Mouse (Mus musculus) heart, embryonic 15.5 days (tissue): ENCODE results near the gene Enpp4. TPM values are rescaled to one million over a fixed set of nuclear protein-coding genes. Genes with fewer than 3 reads are reported as not detected.

ENCODE experiments used
- ATAC-seq: fragments of 200-750 bp; cut with Nextera tagmentation; replicated peaks from 2 replicates; pipeline ENCODE4 v1.8.0; 2017; ENCODE audit warnings: low read depth, moderate TSS enrichment; ENCODE audit not compliant: insufficient number of reproducible peaks, insufficient read depth, low FRiP score
- H3K27ac ChIP-seq: fragments of 300-500 bp; sonication (generic); 2 replicates; pipeline ENCODE4 v1.5.1; 2015; ENCODE audit warnings: mild to moderate bottlenecking, inconsistent platforms
- H3K27me3 ChIP-seq: fragments of 300-500 bp; sonication (generic); 2 replicates; pipeline ENCODE4 v1.6.1; 2015; ENCODE audit warnings: inconsistent platforms
- H3K36me3 ChIP-seq: fragments of 300-500 bp; sonication (generic); 2 replicates; pipeline ENCODE4 v1.6.1; 2015; ENCODE audit warnings: mild to moderate bottlenecking, inconsistent platforms
- H3K4me1 ChIP-seq: fragments of 300-500 bp; sonication (generic); replicated peaks from 2 replicates; pipeline ENCODE4 v1.6.1; 2015; ENCODE audit warnings: inconsistent platforms
- H3K4me2 ChIP-seq: fragments of 300-500 bp; sonication (generic); 2 replicates; pipeline ENCODE4 v1.6.1; 2015; ENCODE audit warnings: inconsistent platforms, mild to moderate bottlenecking, moderate library complexity
- H3K4me3 ChIP-seq: fragments of 300-500 bp; sonication (generic); 2 replicates; pipeline ENCODE4 v1.5.1; 2015; ENCODE audit warnings: mild to moderate bottlenecking, inconsistent platforms
- H3K9ac ChIP-seq: fragments of 300-500 bp; sonication (generic); 2 replicates; pipeline ENCODE4 v1.6.1; 2015; ENCODE audit warnings: mild to moderate bottlenecking, inconsistent platforms
- H3K9me3 ChIP-seq: fragments of 300-500 bp; sonication (generic); replicated peaks from 2 replicates; pipeline ENCODE4 v1.6.1; 2016; ENCODE audit warnings: inconsistent platforms
- WGBS: fragments of 180-500 bp; shearing (Covaris S2); methylation state at CpG from one replicate; pipeline ENCODE4 v1.1.7; 2015; ENCODE audit warnings: mixed read lengths; 5-methylcytosine and 5-hydroxymethylcytosine counted together
- polyA plus RNA-seq: library from polyadenylated mRNA; unstranded; fragments of >200 nt; fragmentation: Nextera tagmentation; extraction: Ambion mirVana; gene quantifications from 2 replicates; pipeline ENCODE4 v1.2.1, GENCODE M21; 2015

Enpp4 gene
- polyA plus RNA-seq, 1 experiment from 2014 or later = 7.7 TPM

DNA sequence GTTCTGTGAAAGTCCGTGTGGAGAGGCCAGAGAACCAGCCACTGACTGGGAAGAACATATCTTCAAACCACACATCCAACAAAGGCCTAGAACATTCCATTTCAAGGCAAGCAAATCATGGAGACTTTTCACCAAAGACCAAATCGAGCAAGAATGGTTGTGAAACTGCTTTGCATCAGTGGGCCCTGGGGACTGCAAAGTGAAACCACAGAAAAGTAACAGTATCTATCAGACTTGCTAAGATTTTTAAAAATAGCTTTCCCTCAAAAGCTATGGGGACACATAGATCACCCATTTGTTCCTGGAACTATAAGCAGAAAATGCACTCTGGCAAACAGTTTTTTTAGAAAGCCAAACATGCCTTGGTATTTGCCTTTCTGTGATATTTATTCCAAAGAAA, 14.7 kb downstream of the Enpp4 start:
- Histone ChIP-seq H3K9ac (no peak overlapping the region), H3K27me3 (no peaks in the 10 kb centered on the region), H3K4me2 (no peak overlapping the region), H3K9me3 (no peaks in the 10 kb centered on the region), H3K36me3 (no peaks in the 10 kb centered on the region), H3K27ac (no peak overlapping the region), H3K4me3 (no peak overlapping the region), H3K4me1 (no peaks in the 10 kb centered on the region)
- no peak for ATAC-seq
- WGBS = 64% methylated on average over 2 of the region's 2 CpGs

DNA sequence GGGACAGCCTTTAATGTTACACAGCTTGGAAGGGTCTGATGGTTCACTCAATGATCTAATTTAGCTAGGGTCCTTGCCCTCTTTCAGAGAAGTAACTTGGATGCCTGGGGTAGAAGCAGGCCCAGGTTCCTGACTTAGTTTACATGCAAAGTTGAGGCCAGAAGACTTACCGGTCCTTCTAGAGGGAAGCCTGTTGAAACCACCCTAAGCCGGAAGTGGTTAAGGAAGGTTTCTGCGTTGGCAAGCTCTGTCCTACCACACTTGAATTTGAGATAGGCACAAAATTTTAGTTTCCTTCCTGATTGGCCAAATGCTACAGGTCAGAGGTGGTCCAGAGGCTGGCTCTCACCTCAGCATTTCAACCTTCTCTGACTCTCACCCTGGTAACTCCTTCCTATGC, 17.4 kb downstream of the Enpp4 start:
- ATAC-seq = no peak
- H3K4me1 ChIP-seq = no peaks in the 10 kb centered on the region
- H3K4me3 ChIP-seq = no peak overlapping the region
- no peaks in the 10 kb centered on the region for H3K27me3 ChIP-seq
- no peaks in the 10 kb centered on the region for H3K9me3 ChIP-seq
- H3K4me2 ChIP-seq = no peak overlapping the region
- H3K9ac ChIP-seq = no peak overlapping the region
- peaks cover 6% of the 10 kb centered on the region; the same call in 1 of the 2 replicates for H3K36me3 ChIP-seq
- WGBS = 85% methylated on average over 3 of the region's 3 CpGs
- no peak overlapping the region for H3K27ac ChIP-seq

- H3K27me3 ChIP-seq = no peaks in the 10 kb centered on the region
- 86% methylated on average over 4 of the region's 4 CpGs for WGBS
- no peak overlapping the region for H3K4me2 ChIP-seq
- ATAC-seq = no peak
- H3K27ac ChIP-seq = no peak overlapping the region
- peaks cover 6% of the 10 kb centered on the region; the same call in 1 of the 2 replicates for H3K36me3 ChIP-seq
- H3K9ac ChIP-seq = no peak overlapping the region
- H3K4me1 ChIP-seq = 0 out of 2 replicates have a peak, but pooled peaks cover 3% of the 10 kb centered on the region
- no peak overlapping the region for H3K4me3 ChIP-seq
- H3K9me3 ChIP-seq = no peaks in the 10 kb centered on the region
These were observed 22.5 kb downstream of the Enpp4 start for GRCm38 (mm10) chr17:44083156-44083555.

- ATAC-seq = peak; percentile 86
- Histone ChIP-seq H3K4me3 (peak within 1 kb of the TSS; percentile 64), H3K36me3 (no peaks in the 10 kb centered on the region), H3K27ac (peak within 1 kb of the TSS; percentile 63; the same call in 1 of the 2 replicates), H3K27me3 (no peaks in the 10 kb centered on the region), H3K4me1 (peaks cover 9% of the 10 kb centered on the region), H3K4me2 (peak within 1 kb of the TSS; percentile 93), H3K9me3 (no peaks in the 10 kb centered on the region), H3K9ac (peak within 1 kb of the TSS; percentile 62)
- 2% methylated on average over 31 of the region's 31 CpGs for WGBS
These were observed 26.8 kb downstream of the Enpp4 start, which contains the start of gene Enpp5 for GRCm38 (mm10) chr17:44078631-44079350. Gene Enpp5 (plus strand): TSS chr17:44078813.

GRCm38 (mm10) chr17:44077843-44078160, 27.8 kb downstream of the Enpp4 start:
- peaks cover 9% of the 10 kb centered on the region for H3K4me1 ChIP-seq
- WGBS = 61% methylated on average over 2 of the region's 2 CpGs
- H3K27me3 ChIP-seq = no peaks in the 10 kb centered on the region
- H3K4me2 ChIP-seq = no peak overlapping the region
- no peak overlapping the region for H3K4me3 ChIP-seq
- no peak for ATAC-seq
- H3K27ac ChIP-seq = no peak overlapping the region
- H3K9me3 ChIP-seq = no peaks in the 10 kb centered on the region
- H3K9ac ChIP-seq = no peak overlapping the region
- no peaks in the 10 kb centered on the region for H3K36me3 ChIP-seq

- whole genome bisulfite sequencing = 68% methylated on average over 12 of the region's 12 CpGs
- no peak for ATAC-seq
- no peak overlapping the region for H3K9ac ChIP-seq
These were observed 28.3 kb downstream of the Enpp4 start for GRCm38 (mm10) chr17:44077146-44077842.

DNA sequence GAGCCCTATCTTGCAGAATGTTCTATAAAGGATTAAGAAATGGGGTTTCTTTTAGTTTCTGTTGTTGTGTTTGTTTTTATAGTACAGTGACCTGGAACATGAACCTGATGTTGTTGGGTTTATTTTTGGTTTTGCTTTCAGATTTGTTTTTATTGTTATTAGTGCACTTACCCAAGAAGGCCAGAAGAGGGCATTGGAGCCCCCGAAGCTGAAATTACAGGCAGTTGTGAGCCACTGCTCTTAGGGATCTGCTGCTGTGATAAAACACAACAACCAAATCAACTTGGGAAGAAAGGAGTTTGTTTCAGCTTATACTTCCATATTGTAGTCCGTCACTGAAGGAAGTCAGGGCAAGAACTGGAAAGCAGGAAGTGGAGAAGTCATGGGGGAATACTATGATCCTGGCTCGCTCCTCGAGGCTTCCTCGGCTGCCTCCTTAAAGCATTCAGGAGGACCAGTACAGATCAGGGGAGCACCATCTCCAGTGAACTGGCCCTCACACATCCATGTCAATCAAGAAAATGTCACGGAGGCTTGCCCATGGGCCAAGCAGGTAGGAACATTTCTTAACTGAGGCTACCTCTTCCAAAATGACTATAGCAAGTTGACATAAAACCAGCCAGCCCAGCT, 29.4 kb downstream of the Enpp4 start:
- no peak overlapping the region for H3K27ac ChIP-seq
- ATAC-seq = no peak
- no peaks in the 10 kb centered on the region for H3K27me3 ChIP-seq
- 48% methylated on average over 6 of the region's 6 CpGs for WGBS
- H3K4me1 ChIP-seq = peaks cover 9% of the 10 kb centered on the region
- no peaks in the 10 kb centered on the region for H3K9me3 ChIP-seq
- no peak overlapping the region for H3K4me3 ChIP-seq
- H3K36me3 ChIP-seq = no peaks in the 10 kb centered on the region
- H3K4me2 ChIP-seq = no peak overlapping the region
- H3K9ac ChIP-seq = no peak overlapping the region

More at GRCm38 (mm10) chr17:44077146-44077842, 28.3 kb downstream of the Enpp4 start:
- Histone ChIP-seq H3K4me1 (peaks cover 9% of the 10 kb centered on the region), H3K27ac (no peak overlapping the region), H3K9me3 (no peaks in the 10 kb centered on the region), H3K4me3 (no peak overlapping the region), H3K4me2 (no peak overlapping the region), H3K36me3 (no peaks in the 10 kb centered on the region), H3K27me3 (no peaks in the 10 kb centered on the region)

- Histone ChIP-seq H3K36me3 (no peaks in the 10 kb centered on the region), H3K27ac (no peak overlapping the region), H3K4me1 (peaks cover 9% of the 10 kb centered on the region), H3K4me3 (no peak overlapping the region), H3K4me2 (no peak overlapping the region), H3K9ac (no peak overlapping the region), H3K9me3 (no peaks in the 10 kb centered on the region), H3K27me3 (no peaks in the 10 kb centered on the region)
- ATAC-seq = no peak
- 82% methylated on average over 3 of the region's 3 CpGs for WGBS
These were observed 30.0 kb downstream of the Enpp4 start for GRCm38 (mm10) chr17:44075601-44076000.

DNA sequence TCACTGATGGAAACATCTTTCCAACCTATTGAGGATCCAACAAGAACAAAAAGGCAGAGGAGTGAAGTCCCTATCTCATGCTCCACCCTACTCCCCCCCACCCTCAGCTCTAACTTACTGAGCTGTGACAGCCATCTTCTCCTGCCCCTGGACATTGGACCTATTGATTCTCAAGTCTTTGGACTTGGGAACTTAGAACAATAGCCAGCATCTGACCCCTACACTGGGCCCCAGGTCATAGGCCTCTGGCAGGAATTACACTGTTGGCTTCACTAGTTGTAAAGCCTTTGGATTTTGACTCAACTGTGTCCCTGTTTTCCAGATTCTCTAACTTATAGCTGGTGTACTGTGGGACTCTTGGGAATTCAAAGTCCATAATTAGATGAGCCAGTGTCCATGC, 33.9 kb downstream of the Enpp4 start:
- ATAC-seq = no peak

GRCm38 (mm10) chr17:44068876-44069275, 36.7 kb downstream of the Enpp4 start:
- WGBS = 64% methylated on average over 6 of the region's 6 CpGs
- no peak overlapping the region for H3K4me3 ChIP-seq

More for the DNA sequence above, 33.9 kb downstream of the Enpp4 start:
- Histone ChIP-seq H3K27me3 (no peaks in the 10 kb centered on the region), H3K27ac (no peak overlapping the region), H3K36me3 (no peaks in the 10 kb centered on the region), H3K4me1 (no peaks in the 10 kb centered on the region), H3K9me3 (no peaks in the 10 kb centered on the region), H3K4me2 (no peak overlapping the region), H3K4me3 (no peak overlapping the region), H3K9ac (no peak overlapping the region)

GRCm38 (mm10) chr17:44061289-44061890, 44.2 kb downstream of the Enpp4 start:
- ATAC-seq = no peak
- WGBS = 72% methylated on average over 5 of the region's 5 CpGs
- no peak overlapping the region for H3K9ac ChIP-seq

More at GRCm38 (mm10) chr17:44068876-44069275, 36.7 kb downstream of the Enpp4 start:
- Histone ChIP-seq H3K36me3 (no peaks in the 10 kb centered on the region), H3K27me3 (no peaks in the 10 kb centered on the region), H3K4me2 (no peak overlapping the region), H3K27ac (no peak overlapping the region), H3K4me1 (no peaks in the 10 kb centered on the region), H3K9me3 (no peaks in the 10 kb centered on the region), H3K9ac (no peak overlapping the region)
- no peak for ATAC-seq

More at GRCm38 (mm10) chr17:44061289-44061890, 44.2 kb downstream of the Enpp4 start:
- no peak overlapping the region for H3K4me3 ChIP-seq
- H3K36me3 ChIP-seq = no peaks in the 10 kb centered on the region
- H3K27me3 ChIP-seq = no peaks in the 10 kb centered on the region
- H3K4me2 ChIP-seq = no peak overlapping the region
- H3K4me1 ChIP-seq = no peaks in the 10 kb centered on the region
- no peaks in the 10 kb centered on the region for H3K9me3 ChIP-seq
- H3K27ac ChIP-seq = no peak overlapping the region
